In genomic region chr7:36862481-36862880, GRCm38 (mm10) we compare ENCODE assay signal across 12 mouse cellular contexts.
"Had no signal": no experiment of that assay in that cellular context is flagged by ENCODE, and none has a peak within 500 bp of the region (broad histone marks: within the 10 kb centered on the region; RNA-seq: fewer than 3 reads in every experiment).

No protein-coding gene starts in this region.

- H3K4me2 ChIP-seq: liver, embryonic 13.5 days; midbrain, embryonic 11.5 days had no signal

- H3K36me3 ChIP-seq: liver, embryonic 13.5 days had no signal

- H3K4me3 ChIP-seq: liver, embryonic 13.5 days had no signal

- H3K9me3 ChIP-seq: liver, embryonic 13.5 days had no signal

- DNase-seq: kidney, adult 2 months; kidney, postnatal 25 days; liver, embryonic 13.5 days; lung, adult 2 months; lung, postnatal 14 days; lung, postnatal 4 days; midbrain, embryonic 14.5 days; thymus, adult 18-20 months; thymus, postnatal 36 days had no signal

- ATAC-seq: intestine, postnatal 0 days had no signal

- H3K27ac ChIP-seq: kidney, postnatal 0 days; liver, embryonic 13.5 days had no signal

- H3K27me3 ChIP-seq: liver, embryonic 13.5 days had no signal

- H3K9ac ChIP-seq: liver, embryonic 13.5 days had no signal

- H3K4me1 ChIP-seq: liver, embryonic 13.5 days had no signal
